Comparison of ENCODE assay signal across 9 mouse cellular contexts in genomic region chr7:16103760-16104159, GRCm38 (mm10). TPM values are rescaled to one million over a fixed set of nuclear protein-coding genes. Genes with fewer than 3 reads are reported as not detected.
DNase-seq lines count a peak whose midpoint lies in the region; ATAC-seq lines count a peak whose summit lies in the region.
"Had no signal": no experiment of that assay in that cellular context is flagged by ENCODE, and none has a peak within 500 bp of the region (broad histone marks: within the 10 kb centered on the region; RNA-seq: fewer than 3 reads in every experiment).

No protein-coding gene starts in this region.

- H3K27ac ChIP-seq in forebrain, embryonic 16.5 days (ENCODE audit: low read length): peak overlapping the region; percentile 43; the same call in 1 of the 2 replicates
- H3K27ac ChIP-seq: liver, embryonic 15.5 days had no signal

- peak; percentile 67 for ATAC-seq in forebrain, embryonic 16.5 days

- H3K36me3 ChIP-seq in forebrain, embryonic 16.5 days (ENCODE audit: control insufficient read depth, insufficient read depth): no peaks in the 10 kb centered on the region; the same call in 1 of the 2 replicates

- no peak overlapping the region for H3K9ac ChIP-seq in forebrain, embryonic 16.5 days (replicated peaks; ENCODE audit: low read depth, low read length)
- H3K9ac ChIP-seq: liver, embryonic 15.5 days had no signal

- no peaks in the 10 kb centered on the region for H3K9me3 ChIP-seq in forebrain, embryonic 16.5 days (ENCODE audit: control insufficient read depth, low read length)
- H3K9me3 ChIP-seq: liver, embryonic 15.5 days had no signal

- no peak overlapping the region for H3K4me2 ChIP-seq in forebrain, embryonic 16.5 days (ENCODE audit: low read length)
- H3K4me2 ChIP-seq: liver, embryonic 15.5 days had no signal

- no peaks in the 10 kb centered on the region for H3K27me3 ChIP-seq in forebrain, embryonic 16.5 days (replicated peaks; ENCODE audit: control insufficient read depth, insufficient read depth, low read length)
- H3K27me3 ChIP-seq: liver, embryonic 15.5 days had no signal

- no peak overlapping the region for H3K4me3 ChIP-seq in forebrain, embryonic 16.5 days (replicated peaks; ENCODE audit: low read length)
- H3K4me3 ChIP-seq: liver, embryonic 15.5 days had no signal

- intact Hi-C loops in heart, postnatal 36 days (cut with DNase I): no loop called here

- WGBS in forebrain, embryonic 16.5 days: 63% methylated on average over 6 of the region's 6 CpGs

- DNase-seq in heart, adult 11 months: peak; percentile 95
- DNase-seq in heart, postnatal 36 days: no peak
- DNase-seq in ZHBTc4 (ENCODE audit: low read depth, low spot score): peak; percentile 23
- DNase-seq in left cerebral cortex, adult 9 months (ENCODE audit: low spot score in 2 of 2): peak; percentile 84 to 88
- peak; percentile 90 for DNase-seq in telencephalon, adult 2 months (ENCODE audit: low read depth, low spot score)
- no peak for DNase-seq in embryo, embryonic 10.5 days (ENCODE audit: low spot score)
- DNase-seq in kidney, adult 18-20 months: no peak

- H3K4me1 ChIP-seq in forebrain, embryonic 16.5 days (replicated peaks; ENCODE audit: control insufficient read depth, insufficient read depth, low read length): peaks cover 28% of the 10 kb centered on the region

RNA-seq across cellular contexts. Expression of gene Napa, which starts 5.5 kb away (rescaled TPM):
- 10 to 100 TPM; 81.3 to 84.7 TPM for total RNA-seq in heart, postnatal 36 days (2021)
- polyA plus RNA-seq in forebrain, embryonic 16.5 days (2015; fragmentation: Nextera tagmentation; extraction: Ambion mirVana): 197 and 220 TPM in 2 replicates

RNA-seq across cellular contexts. Expression of gene Kptn, which starts 15.9 kb away (rescaled TPM):
- 10 to 100 TPM; 23.0 to 23.1 TPM for total RNA-seq in heart, postnatal 36 days (2021)
- polyA plus RNA-seq in forebrain, embryonic 16.5 days (2015; fragmentation: Nextera tagmentation; extraction: Ambion mirVana): 40.9 and 53.2 TPM in 2 replicates

RNA-seq across cellular contexts. Expression of gene Slc8a2, which starts 25.9 kb away (rescaled TPM):
- total RNA-seq in heart, postnatal 36 days (2021): 1 to 10 TPM in 1 of 2 experiments, under 1 TPM in 1; 0.67 to 1.1 TPM
- polyA plus RNA-seq in forebrain, embryonic 16.5 days (2015; fragmentation: Nextera tagmentation; extraction: Ambion mirVana): 0.72 and 1.1 TPM in 2 replicates
- polyA plus RNA-seq: liver, embryonic 15.5 days had no signal

RNA-seq across cellular contexts. Expression of gene Zfp541, which starts 42.1 kb away (rescaled TPM):
- total RNA-seq in heart, postnatal 36 days (2021): not detected
- polyA plus RNA-seq in forebrain, embryonic 16.5 days (2015; fragmentation: Nextera tagmentation; extraction: Ambion mirVana): 0.14 TPM in 1 of 2 replicates, not detected in the other
- polyA plus RNA-seq: liver, embryonic 15.5 days had no signal

RNA-seq across cellular contexts. Expression of gene Bicra, which starts 56.0 kb away (rescaled TPM):
- 1 to 10 TPM; 8.1 to 8.2 TPM for total RNA-seq in heart, postnatal 36 days (2021)
- 9.0 and 11.2 TPM in 2 replicates for polyA plus RNA-seq in forebrain, embryonic 16.5 days (2015; fragmentation: Nextera tagmentation; extraction: Ambion mirVana)

Comparison
In these comparisons a context has a peak if more than half of its experiments do, and no peak if none do; other contexts are left out.
1. DNase-seq: peak in heart, adult 11 months (single experiment), ZHBTc4 (single experiment), left cerebral cortex, adult 9 months (2 of 2) and telencephalon, adult 2 months (single experiment); none in heart, postnatal 36 days (0 of 2), embryo, embryonic 10.5 days (single experiment) and kidney, adult 18-20 months (single experiment).